Mouse (Mus musculus): ENCODE data around the gene Oat. TPM values are rescaled to one million over a fixed set of nuclear protein-coding genes. Genes with fewer than 3 reads are reported as not detected.

The Oat gene
- polyA plus RNA-seq, 1 experiment from 2014 or later, result 155 TPM

DNA sequence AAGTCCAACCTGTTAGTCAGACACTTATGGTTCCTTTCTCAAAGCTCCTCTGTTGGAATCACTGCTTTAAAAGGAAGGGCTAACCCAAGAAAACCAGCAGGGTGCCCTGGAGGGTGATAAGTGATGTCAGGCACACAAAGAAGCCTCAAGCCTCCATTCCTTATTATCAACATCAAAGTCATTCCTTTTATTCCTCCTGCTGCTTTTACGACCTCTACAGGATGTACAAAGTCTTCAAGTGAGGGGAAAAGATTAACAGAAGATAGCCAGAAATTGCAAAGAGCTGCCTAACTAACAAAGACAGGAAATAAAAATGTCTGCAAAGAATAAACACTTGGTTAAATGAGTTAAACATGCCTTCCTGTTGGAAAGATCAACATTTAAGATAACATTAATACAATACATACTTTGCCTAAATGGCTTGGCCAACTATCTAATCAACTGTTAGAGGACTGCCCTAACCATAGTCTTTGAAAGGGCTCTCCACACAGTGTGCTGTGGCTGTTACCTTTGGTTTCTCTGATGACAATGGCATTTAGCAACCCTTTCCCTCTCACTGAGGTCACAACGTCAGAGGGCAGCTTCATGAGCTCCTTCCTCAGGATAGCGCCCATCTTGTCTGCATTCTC lies 16.9 kb downstream of the Oat start:
- Histone ChIP-seq H3K9ac (ENCODE audit: low read length) (no peak overlapping the region), H3K36me3 (ENCODE audit: control insufficient read depth, insufficient read depth, low read length) (peaks cover 55% of the 10 kb centered on the region), H3K4me1 (replicated peaks; ENCODE audit: control insufficient read depth, insufficient read depth) (no peaks in the 10 kb centered on the region), H3K27me3 (ENCODE audit: control insufficient read depth, insufficient read depth, low read length) (no peaks in the 10 kb centered on the region), H3K9me3 (ENCODE audit: control insufficient read depth, low read length) (no peaks in the 10 kb centered on the region), H3K27ac (replicated peaks) (no peak overlapping the region), H3K4me3 (ENCODE audit: low read depth, low read length) (no peak overlapping the region), H3K4me2 (replicated peaks; ENCODE audit: low read depth) (no peak overlapping the region)
- DNase-seq (ENCODE audit: low spot score), result no peak
- TF ChIP-seq CTCF (IDR thresholded peaks at IDR 0.05; ENCODE audit: low read depth) (no peak), EP300 (optimal IDR thresholded peaks at IDR 0.05) (no peak)
- ATAC-seq (ENCODE audit: low FRiP score, low TSS enrichment), result no peak
- WGBS, result 45% methylated on average over 3 of the region's 3 CpGs

DNA sequence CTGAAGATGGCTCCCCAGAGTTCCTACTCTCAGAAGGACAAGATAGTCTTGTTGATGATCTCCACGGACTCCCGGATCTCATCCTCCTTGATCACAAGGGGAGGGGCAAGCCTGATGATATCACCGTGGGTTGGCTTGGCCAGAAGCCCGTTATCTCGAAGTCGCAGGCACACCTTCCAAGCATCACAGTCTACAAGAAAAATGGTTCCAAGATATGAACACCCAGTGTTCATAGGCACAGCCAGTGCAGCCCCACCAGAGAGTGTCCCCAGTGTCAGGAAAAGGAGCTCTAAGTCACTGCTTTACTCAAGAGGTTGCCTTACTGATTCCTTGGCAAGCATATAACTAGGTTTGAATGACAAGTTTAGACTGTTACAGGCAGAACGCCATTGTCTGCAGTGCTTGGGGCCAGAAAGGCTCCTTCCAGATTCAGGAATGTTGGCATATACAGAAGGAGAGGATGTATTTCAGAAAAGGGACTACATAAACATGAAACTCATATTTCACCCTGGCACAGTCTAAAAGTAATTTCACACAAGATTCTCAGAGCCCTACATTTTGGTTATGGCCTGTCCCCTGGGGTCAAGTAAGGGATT lies 18.0 kb downstream of the Oat start:
- H3K27ac ChIP-seq (replicated peaks), result no peak overlapping the region
- WGBS, result 65% methylated on average over 7 of the region's 7 CpGs
- H3K9ac ChIP-seq (ENCODE audit: low read length), result no peak overlapping the region
- H3K4me1 ChIP-seq (replicated peaks; ENCODE audit: control insufficient read depth, insufficient read depth), result no peaks in the 10 kb centered on the region
- no peak overlapping the region for H3K4me3 ChIP-seq (ENCODE audit: low read depth, low read length)
- no peaks in the 10 kb centered on the region for H3K9me3 ChIP-seq (ENCODE audit: control insufficient read depth, low read length)
- TF ChIP-seq EP300 (optimal IDR thresholded peaks at IDR 0.05) (no peak), CTCF (IDR thresholded peaks at IDR 0.05; ENCODE audit: low read depth) (no peak)
- no peak overlapping the region for H3K4me2 ChIP-seq (replicated peaks; ENCODE audit: low read depth)
- no peak for DNase-seq (ENCODE audit: low spot score)
- ATAC-seq (ENCODE audit: low FRiP score, low TSS enrichment), result no peak
- no peaks in the 10 kb centered on the region for H3K27me3 ChIP-seq (ENCODE audit: control insufficient read depth, insufficient read depth, low read length)
- H3K36me3 ChIP-seq (ENCODE audit: control insufficient read depth, insufficient read depth, low read length), result peaks cover 47% of the 10 kb centered on the region

DNA sequence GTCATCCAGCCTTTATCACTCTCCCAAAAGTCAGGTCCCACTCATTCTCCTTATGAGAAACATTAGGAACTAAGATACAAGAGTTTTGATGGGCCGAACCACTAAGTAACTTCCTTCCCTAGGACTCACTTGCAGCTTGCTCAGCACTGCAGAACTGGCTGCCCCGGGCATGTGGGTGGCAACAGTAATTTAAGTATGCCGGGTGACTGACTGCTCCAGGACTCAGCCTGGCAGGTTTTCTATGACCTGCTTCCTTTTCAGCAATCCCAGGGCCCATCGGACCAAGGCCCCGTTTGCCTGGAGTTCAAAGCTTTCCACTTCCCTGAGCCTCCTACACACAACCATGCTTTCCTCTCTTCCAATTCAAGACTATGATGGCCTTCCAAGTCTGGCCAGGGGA lies 19.6 kb downstream of the Oat start:
- no peak for ATAC-seq (ENCODE audit: low FRiP score, low TSS enrichment)
- Histone ChIP-seq H3K4me3 (ENCODE audit: low read depth, low read length) (no peak overlapping the region), H3K36me3 (ENCODE audit: control insufficient read depth, insufficient read depth, low read length) (peaks cover 35% of the 10 kb centered on the region), H3K27ac (replicated peaks) (no peak overlapping the region), H3K9ac (ENCODE audit: low read length) (no peak overlapping the region), H3K4me2 (replicated peaks; ENCODE audit: low read depth) (no peak overlapping the region), H3K9me3 (ENCODE audit: control insufficient read depth, low read length) (no peaks in the 10 kb centered on the region), H3K4me1 (replicated peaks; ENCODE audit: control insufficient read depth, insufficient read depth) (no peaks in the 10 kb centered on the region), H3K27me3 (ENCODE audit: control insufficient read depth, insufficient read depth, low read length) (no peaks in the 10 kb centered on the region)
- DNase-seq (ENCODE audit: low spot score), result no peak
- TF ChIP-seq CTCF (IDR thresholded peaks at IDR 0.05; ENCODE audit: low read depth), result no peak
- no peak for TF ChIP-seq EP300 (optimal IDR thresholded peaks at IDR 0.05)
- 86% methylated on average over 5 of the region's 5 CpGs for WGBS

- ATAC-seq (ENCODE audit: low FRiP score, low TSS enrichment), result no peak
- H3K27ac ChIP-seq (replicated peaks), result no peak overlapping the region
- H3K9ac ChIP-seq (ENCODE audit: low read length), result no peak overlapping the region
- DNase-seq (ENCODE audit: low spot score), result no peak
- no peak for TF ChIP-seq CTCF (IDR thresholded peaks at IDR 0.05; ENCODE audit: low read depth)
- TF ChIP-seq EP300 (optimal IDR thresholded peaks at IDR 0.05), result no peak
- peaks cover 30% of the 10 kb centered on the region for H3K36me3 ChIP-seq (ENCODE audit: control insufficient read depth, insufficient read depth, low read length)
- H3K4me3 ChIP-seq (ENCODE audit: low read depth, low read length), result no peak overlapping the region
- H3K4me2 ChIP-seq (replicated peaks; ENCODE audit: low read depth), result no peak overlapping the region
- no peaks in the 10 kb centered on the region for H3K4me1 ChIP-seq (replicated peaks; ENCODE audit: control insufficient read depth, insufficient read depth)
- WGBS, result 39% methylated on average over 4 of the region's 4 CpGs
- H3K9me3 ChIP-seq (ENCODE audit: control insufficient read depth, low read length), result no peaks in the 10 kb centered on the region
- H3K27me3 ChIP-seq (ENCODE audit: control insufficient read depth, insufficient read depth, low read length), result no peaks in the 10 kb centered on the region
These were observed 20.3 kb downstream of the Oat start for GRCm38 (mm10) chr7:132555911-132556310.

DNA sequence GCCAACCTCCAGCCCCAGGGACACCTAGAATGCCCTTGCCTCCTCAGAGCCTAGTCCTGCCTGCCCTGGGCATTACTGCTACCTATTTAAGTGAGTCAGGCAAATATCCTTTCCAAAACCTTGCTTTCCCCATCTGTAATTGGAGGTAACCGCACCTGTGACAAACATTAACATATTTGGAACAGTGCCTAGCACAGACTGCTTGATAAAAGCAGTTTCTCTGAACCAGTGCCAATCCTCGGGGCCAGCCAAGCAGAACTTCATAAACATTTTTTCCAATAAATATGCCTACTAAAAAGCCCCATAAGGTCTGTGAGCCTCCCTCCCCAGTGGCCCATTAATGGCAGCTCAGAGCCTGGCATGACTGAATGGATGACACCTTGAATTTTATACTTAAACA lies 22.1 kb downstream of the Oat start:
- no peaks in the 10 kb centered on the region for H3K9me3 ChIP-seq (ENCODE audit: control insufficient read depth, low read length)
- no peak for ATAC-seq (ENCODE audit: low FRiP score, low TSS enrichment)
- TF ChIP-seq EP300 (optimal IDR thresholded peaks at IDR 0.05) (no peak), CTCF (IDR thresholded peaks at IDR 0.05; ENCODE audit: low read depth) (no peak)
- 31% methylated on average over 2 of the region's 2 CpGs for WGBS
- peaks cover 16% of the 10 kb centered on the region for H3K36me3 ChIP-seq (ENCODE audit: control insufficient read depth, insufficient read depth, low read length)
- H3K4me1 ChIP-seq (replicated peaks; ENCODE audit: control insufficient read depth, insufficient read depth), result no peaks in the 10 kb centered on the region
- H3K27ac ChIP-seq (replicated peaks), result no peak overlapping the region
- peak; percentile 43 for DNase-seq (ENCODE audit: low spot score)
- H3K9ac ChIP-seq (ENCODE audit: low read length), result no peak overlapping the region
- H3K27me3 ChIP-seq (ENCODE audit: control insufficient read depth, insufficient read depth, low read length), result no peaks in the 10 kb centered on the region
- no peak overlapping the region for H3K4me3 ChIP-seq (ENCODE audit: low read depth, low read length)
- no peak overlapping the region for H3K4me2 ChIP-seq (replicated peaks; ENCODE audit: low read depth)

GRCm38 (mm10) chr7:132551351-132552126 lies 24.7 kb downstream of the Oat start:
- 3% methylated on average over 27 of the region's 27 CpGs for WGBS
- TF ChIP-seq EP300 (optimal IDR thresholded peaks at IDR 0.05) (no peak), CTCF (IDR thresholded peaks at IDR 0.05; ENCODE audit: low read depth) (peak; percentile 98)

More at GRCm38 (mm10) chr7:132551351-132552126, 24.7 kb downstream of the Oat start:
- Histone ChIP-seq H3K4me1 (replicated peaks; ENCODE audit: control insufficient read depth, insufficient read depth) (no peaks in the 10 kb centered on the region), H3K36me3 (ENCODE audit: control insufficient read depth, insufficient read depth, low read length) (no peaks in the 10 kb centered on the region), H3K9me3 (ENCODE audit: control insufficient read depth, low read length) (no peaks in the 10 kb centered on the region), H3K9ac (ENCODE audit: low read length) (peak overlapping the region; percentile 59; the same call in 1 of the 2 replicates), H3K4me2 (replicated peaks; ENCODE audit: low read depth) (peak overlapping the region; percentile 86), H3K27me3 (ENCODE audit: control insufficient read depth, insufficient read depth, low read length) (no peaks in the 10 kb centered on the region), H3K4me3 (ENCODE audit: low read depth, low read length) (peak overlapping the region; percentile 45), H3K27ac (replicated peaks) (no peak overlapping the region)
- DNase-seq (ENCODE audit: low spot score) (peak; percentile 96), ATAC-seq (ENCODE audit: low FRiP score, low TSS enrichment) (peak; percentile 96)
